Mouse (Mus musculus) lung, postnatal 0 days (tissue): ENCODE data around the gene B3gat1.

Experiments
- CTCF ChIP-seq: IDR thresholded peaks from 2 replicates; pipeline ENCODE4 v1.5.1; 2016; ENCODE audit warnings: antibody characterized with exemption, mild to moderate bottlenecking
- EP300 ChIP-seq: IDR thresholded peaks from 2 replicates; pipeline ENCODE4 v1.6.1; 2016; ENCODE audit warnings: antibody characterized with exemption, mild to moderate bottlenecking, control low read depth

- TF ChIP-seq CTCF (no peak), EP300 (no peak)
Observed at GRCm38 (mm10) chr9:26748893-26749292, 15.4 kb downstream of the B3gat1 start.
